Mouse (Mus musculus): ENCODE results near the gene Atp11b.

Gene Atp11b

GRCm38 (mm10) chr3:35802040-35802439, 48.1 kb downstream of the Atp11b start:
- no peak for DNase-seq

- no peak for DNase-seq
These were observed 66.0 kb downstream of the Atp11b start for GRCm38 (mm10) chr3:35819887-35820286.

GRCm38 (mm10) chr3:35822036-35822435, 68.1 kb downstream of the Atp11b start:
- DNase-seq: no peak

GRCm38 (mm10) chr3:35849326-35849725, 95.4 kb downstream of the Atp11b start:
- DNase-seq: no peak

- DNase-seq: no peak
These were observed 129.4 kb downstream of the Atp11b start for GRCm38 (mm10) chr3:35883267-35883666.

- DNase-seq: no peak
These were observed 135.6 kb downstream of the Atp11b start for GRCm38 (mm10) chr3:35889531-35889930.

- DNase-seq: no peak
These were observed 137.2 kb downstream of the Atp11b start for GRCm38 (mm10) chr3:35891123-35891522.

- no peak for DNase-seq
These were observed 139.2 kb downstream of the Atp11b start for GRCm38 (mm10) chr3:35893156-35893555.

GRCm38 (mm10) chr3:35897900-35898299, 144.0 kb downstream of the Atp11b start:
- DNase-seq: no peak

GRCm38 (mm10) chr3:35899109-35899508, 145.2 kb downstream of the Atp11b start:
- no peak for DNase-seq

GRCm38 (mm10) chr3:35900555-35901204, 146.8 kb downstream of the Atp11b start:
- no peak for DNase-seq
